Mouse (Mus musculus) cerebellum, adult 8-10 months (tissue): Measurements from ENCODE around the gene Cdon.

Experiments used
- DNase-seq: peaks from one replicate; pipeline ENCODE4 v3.0.0; 2022

Gene Cdon

DNA sequence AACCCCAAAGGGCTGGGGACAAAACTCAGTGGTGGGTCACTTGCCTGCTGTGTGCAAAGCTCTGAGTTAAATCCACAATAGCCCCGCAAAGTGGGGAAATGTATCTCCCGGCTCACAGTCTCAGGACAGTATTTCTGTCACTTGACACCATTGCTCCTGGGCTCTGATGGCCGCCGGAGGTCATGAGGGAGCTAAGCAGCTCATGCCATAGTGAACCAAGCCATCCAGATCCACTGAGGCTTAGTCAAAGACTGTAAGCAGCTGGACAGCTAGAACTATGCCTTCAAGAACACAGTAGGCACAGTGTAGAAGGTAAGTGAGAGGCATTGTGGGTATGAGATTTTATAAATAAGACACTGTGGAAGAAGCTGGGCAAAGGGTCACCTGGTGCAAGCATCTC is 74.0 kb downstream of the Cdon start:
- no peak for DNase-seq

DNA sequence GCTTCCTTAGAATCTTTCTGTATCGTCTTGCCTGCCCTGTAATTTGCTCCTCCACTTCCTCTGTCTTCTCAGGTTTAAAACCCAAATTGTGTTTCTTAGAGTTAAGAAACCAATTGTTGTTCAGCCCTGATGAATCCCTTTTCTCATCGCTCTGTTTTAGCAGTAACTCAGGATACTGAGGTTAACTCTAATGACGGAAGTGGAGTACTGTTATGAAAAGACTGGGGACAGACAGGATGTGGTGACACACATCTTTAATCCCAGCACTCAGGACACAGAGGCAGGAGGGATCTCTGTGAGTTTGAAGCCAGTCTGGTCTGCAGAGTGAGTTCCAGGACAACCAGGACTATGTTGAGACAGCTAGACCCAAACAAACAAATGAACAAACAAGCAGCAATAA is 74.5 kb downstream of the Cdon start:
- no peak for DNase-seq

DNA sequence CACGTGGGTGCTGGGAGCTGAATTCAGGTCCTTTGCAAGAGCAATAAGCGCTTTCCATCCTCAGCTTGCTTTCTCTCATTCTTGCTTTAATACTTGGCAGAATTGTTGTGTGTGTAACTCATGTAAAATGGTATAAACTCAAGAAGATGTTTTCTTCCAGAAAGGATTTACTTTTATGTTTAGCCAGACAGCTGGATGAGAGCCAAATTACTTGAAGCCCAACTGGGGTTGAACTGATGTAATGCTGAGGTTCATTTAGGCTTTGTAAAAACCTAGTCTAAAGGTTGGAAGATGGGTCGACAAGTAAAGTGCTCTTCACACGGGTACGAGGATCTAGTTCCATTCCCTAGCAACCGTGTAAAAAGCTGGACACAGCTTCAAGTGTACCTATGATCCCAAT is 79.0 kb downstream of the Cdon start:
- no peak for DNase-seq

DNA sequence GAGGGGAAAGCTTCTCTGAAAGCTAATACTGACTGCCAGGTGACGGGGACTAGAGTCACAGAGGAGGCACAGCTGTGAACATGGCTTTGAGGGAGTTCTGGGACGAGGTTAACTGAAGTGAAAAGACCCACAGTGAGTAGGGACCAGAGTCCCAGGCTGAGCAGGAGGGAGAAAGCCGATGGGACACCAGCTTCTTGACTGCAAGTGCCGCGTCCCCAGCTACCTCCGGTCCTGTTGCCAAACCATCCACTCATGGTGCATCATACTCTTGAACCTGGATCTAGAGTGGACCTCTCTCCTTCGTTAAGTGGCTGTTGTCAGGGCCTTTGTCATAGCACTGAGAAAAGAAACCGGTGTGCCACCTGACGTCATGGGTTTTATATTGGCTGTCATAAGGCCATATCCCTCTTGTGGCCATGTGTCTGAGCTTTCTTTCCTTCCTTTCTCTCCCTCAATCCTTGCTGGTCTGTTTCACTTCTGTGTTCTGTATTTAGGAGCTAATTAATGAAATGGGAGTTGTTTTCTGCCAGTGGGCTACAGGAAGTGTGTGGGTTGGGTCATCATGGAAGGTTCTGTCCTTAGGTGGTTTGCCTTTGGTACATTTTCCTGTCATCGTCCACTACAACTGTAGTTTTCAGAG is 81.6 kb downstream of the Cdon start:
- DNase-seq: no peak

- no peak for DNase-seq
Measured at GRCm38 (mm10) chr9:35508234-35508633, 87.3 kb downstream of the Cdon start.

- DNase-seq: no peak
Measured at GRCm38 (mm10) chr9:35513900-35514299, 93.0 kb downstream of the Cdon start.

DNA sequence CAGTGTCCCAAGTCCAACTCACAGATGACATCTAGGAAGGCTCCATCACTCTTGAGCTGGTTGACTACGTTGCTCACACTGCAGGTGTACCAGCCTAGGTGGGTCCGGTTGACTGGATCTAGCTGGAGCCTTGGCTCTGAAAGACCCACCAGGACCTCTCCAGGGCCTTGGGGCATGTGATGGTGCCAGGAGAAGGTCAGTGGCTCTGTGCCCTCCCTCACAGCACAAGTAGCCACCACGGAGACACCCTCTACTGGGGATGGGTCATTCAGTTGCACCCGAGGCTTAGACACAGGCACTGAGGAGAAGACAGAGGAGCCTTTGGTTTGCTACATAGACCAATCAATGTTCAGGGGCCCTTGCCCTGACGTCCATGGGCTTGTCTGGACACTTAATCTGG is 95.3 kb downstream of the Cdon start:
- no peak for DNase-seq

- DNase-seq: no peak
Measured at GRCm38 (mm10) chr9:35516711-35517110, 95.8 kb downstream of the Cdon start.

DNA sequence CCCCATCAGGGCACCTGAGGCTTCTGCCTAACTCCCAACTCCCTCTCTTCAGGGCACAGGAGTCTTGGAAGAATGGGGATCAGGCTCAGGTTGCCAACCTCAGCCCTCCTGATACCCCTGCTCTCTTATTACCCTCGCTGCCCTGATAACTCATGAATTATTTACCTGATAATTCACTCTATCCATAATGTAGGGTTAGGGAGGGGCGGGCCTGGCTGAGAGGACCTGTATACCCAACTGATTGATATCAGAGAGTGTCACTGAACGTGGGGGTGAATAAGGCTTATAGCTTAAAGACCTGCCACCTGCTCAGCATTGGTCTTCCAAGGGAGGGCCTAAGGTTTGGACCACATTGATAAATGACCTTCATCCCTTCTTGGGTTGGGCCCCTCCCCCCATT is 97.2 kb downstream of the Cdon start, which contains the start of gene Gm1113:
Gm1113 (minus strand) TSS at position 101 of the 400 bp plus-strand sequence.
- no peak for DNase-seq

- DNase-seq: no peak
Measured at GRCm38 (mm10) chr9:35520631-35521348, 99.9 kb downstream of the Cdon start.

DNA sequence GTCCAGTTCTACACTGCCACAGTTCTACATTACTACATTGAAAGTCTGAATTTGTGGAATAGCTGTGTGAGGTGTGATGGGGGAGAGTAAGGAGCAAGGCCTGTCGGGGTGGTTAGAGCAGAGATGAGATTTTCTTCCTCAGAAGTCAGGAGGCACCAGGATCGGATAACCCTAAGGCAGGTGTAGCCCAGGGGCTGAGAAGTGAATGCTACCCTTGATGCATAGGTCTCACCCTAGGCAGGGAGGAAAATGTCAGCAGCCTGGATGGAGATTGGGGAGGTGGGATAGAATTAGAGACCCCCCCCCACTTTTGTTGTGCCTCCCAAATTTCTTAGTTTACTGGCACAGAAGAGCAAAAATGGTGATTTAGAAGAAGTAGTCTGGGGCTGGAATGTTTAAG is 101.3 kb downstream of the Cdon start:
- DNase-seq: no peak

- no peak for DNase-seq
Measured at GRCm38 (mm10) chr9:35522821-35523515, 102.0 kb downstream of the Cdon start.

DNA sequence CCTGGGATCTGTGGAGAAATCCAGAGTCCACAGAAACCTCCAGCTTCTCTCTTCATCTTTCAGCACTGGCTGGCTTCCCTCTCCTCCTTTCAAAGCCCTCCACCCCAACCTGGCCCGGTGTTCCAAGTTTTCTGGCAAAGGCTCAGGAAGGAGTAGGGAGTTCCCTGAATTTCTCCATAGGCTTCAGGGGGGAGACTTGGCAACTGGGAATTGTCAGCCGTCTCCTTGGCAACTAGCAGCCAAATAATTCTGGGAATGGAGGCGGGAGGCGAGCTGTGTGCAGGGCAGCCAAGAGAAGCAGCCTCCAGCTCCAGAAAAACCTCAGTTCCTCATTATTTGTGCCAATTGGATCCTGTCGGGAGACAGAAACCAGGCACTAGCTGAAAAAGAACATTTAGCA is 102.6 kb downstream of the Cdon start:
- DNase-seq: peak; percentile 29

DNA sequence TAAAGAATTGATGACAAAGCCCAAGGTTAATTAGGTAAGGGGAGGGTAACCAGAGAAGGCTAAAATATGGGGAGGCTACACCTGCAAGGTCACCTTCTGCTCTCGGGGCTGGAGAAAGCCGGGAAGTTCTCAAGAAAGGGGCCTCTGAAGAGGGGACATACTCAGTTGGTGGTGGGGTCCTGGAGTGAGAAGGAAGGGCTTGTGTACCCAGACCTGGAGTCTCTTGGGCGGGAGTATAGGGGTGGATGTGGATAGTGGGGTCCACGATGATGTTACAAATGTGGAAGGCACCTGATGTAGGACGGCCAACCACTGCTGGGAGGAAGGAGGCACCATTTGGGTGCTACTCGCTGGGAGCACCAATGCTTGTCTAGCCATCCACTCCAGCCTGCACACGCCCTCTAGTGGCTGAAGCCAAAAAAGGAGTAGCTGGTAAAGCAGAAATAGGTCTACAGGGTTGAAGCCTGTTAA is 103.0 kb downstream of the Cdon start:
- DNase-seq: peak; percentile 79

DNA sequence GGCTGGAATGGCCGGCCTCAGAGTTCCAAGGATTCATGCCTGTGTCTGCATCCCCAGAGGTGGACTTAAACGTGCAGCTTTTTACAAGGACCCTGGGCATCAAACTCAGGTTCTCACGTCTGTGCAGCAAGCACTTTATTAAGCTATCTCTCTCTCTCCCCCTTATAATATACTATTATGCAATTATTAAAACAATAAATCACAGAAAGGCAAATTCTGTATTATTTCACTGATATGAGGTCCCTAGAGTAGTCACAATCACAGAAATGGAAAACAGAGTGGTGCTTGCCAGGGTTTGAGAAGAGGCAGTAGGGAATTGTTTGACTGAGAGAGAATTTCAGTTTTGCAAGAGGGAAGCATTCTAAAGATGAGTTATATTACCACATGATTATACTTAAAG is 108.2 kb downstream of the Cdon start:
- DNase-seq: no peak

GRCm38 (mm10) chr9:35529796-35530195 is 108.9 kb downstream of the Cdon start:
- DNase-seq: no peak

DNA sequence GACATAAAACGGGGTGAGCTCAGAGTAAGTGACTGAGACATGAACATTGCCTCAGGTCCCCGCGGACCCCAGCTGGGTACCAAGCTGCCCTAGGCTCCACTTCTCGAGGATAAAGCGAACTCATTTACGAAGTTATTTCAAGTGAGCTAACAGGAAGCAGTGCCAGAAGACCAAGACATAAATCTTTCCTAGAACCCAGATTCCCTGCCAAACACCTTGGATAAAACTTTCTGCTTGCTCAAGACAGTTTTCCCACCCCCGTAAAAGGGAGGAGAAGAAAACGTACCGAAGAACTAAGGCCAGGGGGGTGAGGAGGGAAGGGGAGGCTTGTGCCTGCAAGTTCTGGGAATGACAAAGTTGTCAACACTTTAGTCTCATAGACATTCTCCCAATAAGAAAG is 112.3 kb downstream of the Cdon start:
- no peak for DNase-seq

DNA sequence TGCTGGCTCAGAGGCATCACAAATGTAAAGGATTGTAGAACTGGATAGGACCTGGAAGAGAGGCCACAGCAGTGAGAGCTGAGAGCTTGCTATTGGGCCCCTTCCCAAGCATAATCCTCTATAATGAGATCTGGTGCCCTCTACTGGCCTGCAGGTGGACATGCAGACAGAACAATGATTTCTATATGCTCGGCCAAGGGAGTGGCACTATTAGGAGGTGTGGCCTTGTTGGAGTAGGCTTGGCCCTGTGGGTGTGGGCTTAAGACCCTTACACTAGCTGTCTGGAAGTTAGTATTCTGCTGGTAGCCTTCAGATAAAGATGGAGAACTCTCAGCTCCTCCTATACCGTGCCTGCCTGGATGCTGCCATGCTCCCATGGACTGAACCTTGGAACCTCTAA is 114.2 kb downstream of the Cdon start:
- DNase-seq: peak; percentile 62

DNA sequence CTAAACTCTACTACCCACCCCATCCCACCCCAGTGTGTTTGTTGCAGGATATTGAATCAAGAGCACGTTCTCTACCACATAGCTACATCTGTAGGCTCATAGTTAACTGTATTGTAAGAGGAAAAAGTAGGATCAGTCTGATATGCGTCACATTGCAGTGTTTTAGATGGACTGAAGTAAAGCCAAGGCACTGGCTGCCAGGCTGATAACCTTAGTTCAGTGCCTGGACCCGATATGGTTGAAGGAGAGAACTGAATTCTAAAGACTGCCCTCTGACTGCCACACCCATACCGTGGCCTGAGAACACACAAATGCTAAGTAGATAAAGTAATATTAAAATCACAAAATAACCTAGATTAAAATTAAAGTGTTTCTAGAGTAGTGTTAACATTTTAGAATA is 114.9 kb downstream of the Cdon start:
- DNase-seq: no peak

DNA sequence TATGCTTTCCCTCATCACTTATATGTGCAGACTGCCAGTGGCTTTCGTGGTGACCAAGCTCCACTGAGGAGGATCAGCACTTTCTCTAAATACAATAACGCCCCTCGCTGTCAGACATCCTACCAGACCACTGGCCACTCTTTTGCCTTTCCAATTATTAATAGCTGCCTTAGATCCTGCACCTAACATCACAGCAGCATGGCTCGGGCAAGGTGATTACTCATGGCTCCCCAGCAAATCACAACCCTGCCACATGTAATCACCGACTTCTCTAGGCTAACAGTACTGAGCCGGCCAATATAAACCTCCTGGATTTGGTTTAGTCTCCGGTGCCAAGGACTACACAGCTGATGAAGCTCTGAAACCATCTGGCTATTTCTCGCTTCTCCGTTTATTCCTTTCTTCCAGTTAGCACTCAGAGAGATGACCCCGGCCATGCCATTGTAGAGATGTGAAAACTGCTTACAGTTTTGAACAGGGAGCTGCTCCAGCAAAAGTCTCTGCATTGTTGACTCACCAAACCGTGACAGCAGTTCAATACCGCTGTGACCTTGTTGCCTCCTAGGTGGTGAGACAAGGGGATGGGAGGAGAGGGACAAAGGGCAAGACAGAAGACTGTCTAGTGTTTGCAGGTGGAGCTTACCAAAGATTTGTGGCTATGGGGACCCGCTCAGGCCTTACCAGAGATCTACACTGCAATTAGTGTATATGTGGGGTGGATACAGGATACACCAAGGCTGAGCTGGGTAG is 118.2 kb downstream of the Cdon start:
- no peak for DNase-seq

GRCm38 (mm10) chr9:35541024-35541423 is 120.1 kb downstream of the Cdon start:
- DNase-seq: no peak

- DNase-seq: peak; percentile 80
Measured at GRCm38 (mm10) chr9:35541488-35541887, 120.6 kb downstream of the Cdon start.

GRCm38 (mm10) chr9:35541941-35542340 is 121.0 kb downstream of the Cdon start:
- DNase-seq: no peak
